Mouse (Mus musculus): Measurements from ENCODE around the gene Olfr132.
"Not testable (repeated sequence)": the region's sequence is repeated elsewhere in the genome, so short reads cannot be mapped to it uniquely, and the experiment has no call there.

Gene Olfr132

GRCm38 (mm10) chr17:38134426-38134825, at the start of gene Olfr132:
Gene Olfr132, minus strand, starts transcription at chr17:38134526.
- no peak for DNase-seq (ENCODE audit: extremely low read depth, low read depth)

- DNase-seq (ENCODE audit: extremely low read depth, low read depth): no peak
Observed at GRCm38 (mm10) chr17:38171088-38171487, 36.8 kb upstream of the Olfr132 start, which contains the start of gene Olfr134. Gene Olfr134, plus strand, starts transcription at chr17:38171388.

- no peak for DNase-seq (ENCODE audit: extremely low read depth, low read depth)
Observed at GRCm38 (mm10) chr17:38144981-38145380, 10.7 kb upstream of the Olfr132 start, which contains the start of gene Olfr133. Gene Olfr133, plus strand, starts transcription at chr17:38145281.

GRCm38 (mm10) chr17:38125371-38125770, 9.0 kb downstream of the Olfr132 start:
- not testable (repeated sequence) for DNase-seq (ENCODE audit: extremely low read depth, low read depth)

GRCm38 (mm10) chr17:38124199-38124598, 10.1 kb downstream of the Olfr132 start:
- not testable (repeated sequence) for DNase-seq (ENCODE audit: extremely low read depth, low read depth)

- DNase-seq (ENCODE audit: extremely low read depth, low read depth): no peak
Observed at GRCm38 (mm10) chr17:38088593-38088992, 45.7 kb downstream of the Olfr132 start, which contains the start of gene Olfr131. Gene Olfr131, minus strand, starts transcription at chr17:38088693.

- DNase-seq (ENCODE audit: extremely low read depth, low read depth): no peak
Observed at GRCm38 (mm10) chr17:38082364-38082763, 52.0 kb downstream of the Olfr132 start.
